Mouse (Mus musculus): ENCODE measurements around the gene Dnpep. TPM values are rescaled to one million over a fixed set of nuclear protein-coding genes. Genes with fewer than 3 reads are reported as not detected.

Gene Dnpep
- total RNA-seq, 2 experiments from 2014 or later: 49.1 to 50.0 TPM

DNA sequence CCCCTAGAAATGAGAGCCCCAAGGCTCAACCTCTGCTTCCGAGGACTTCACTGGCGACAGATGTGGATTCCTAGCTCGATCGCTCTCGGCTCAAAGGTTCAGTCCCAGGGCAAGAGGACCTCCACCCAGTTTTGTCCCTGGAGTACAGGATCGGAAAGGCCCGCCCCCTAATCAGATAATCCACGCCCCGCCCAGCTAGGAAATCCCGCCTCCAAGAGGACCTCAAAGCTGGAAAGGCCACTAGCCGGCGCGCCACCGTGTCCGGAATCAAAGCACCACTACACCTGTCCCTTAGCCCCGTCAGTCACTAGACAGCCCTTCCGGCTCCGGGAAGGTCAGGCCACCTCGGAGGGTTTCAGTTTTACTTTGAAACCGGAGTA is 939 bp downstream of the Dnpep start:
- Histone ChIP-seq H3K27ac (peak overlapping the region; percentile 92), H3K4me3 (peak overlapping the region; percentile 98)
- TF ChIP-seq CTCF (conservative IDR thresholded peaks at IDR 0.05): 0 out of 2 replicates have a peak, but pooled peaks have one; percentile 23
- peak; percentile 70 to 80 for DNase-seq (ENCODE audit: low spot score in 2 of 2)

DNA sequence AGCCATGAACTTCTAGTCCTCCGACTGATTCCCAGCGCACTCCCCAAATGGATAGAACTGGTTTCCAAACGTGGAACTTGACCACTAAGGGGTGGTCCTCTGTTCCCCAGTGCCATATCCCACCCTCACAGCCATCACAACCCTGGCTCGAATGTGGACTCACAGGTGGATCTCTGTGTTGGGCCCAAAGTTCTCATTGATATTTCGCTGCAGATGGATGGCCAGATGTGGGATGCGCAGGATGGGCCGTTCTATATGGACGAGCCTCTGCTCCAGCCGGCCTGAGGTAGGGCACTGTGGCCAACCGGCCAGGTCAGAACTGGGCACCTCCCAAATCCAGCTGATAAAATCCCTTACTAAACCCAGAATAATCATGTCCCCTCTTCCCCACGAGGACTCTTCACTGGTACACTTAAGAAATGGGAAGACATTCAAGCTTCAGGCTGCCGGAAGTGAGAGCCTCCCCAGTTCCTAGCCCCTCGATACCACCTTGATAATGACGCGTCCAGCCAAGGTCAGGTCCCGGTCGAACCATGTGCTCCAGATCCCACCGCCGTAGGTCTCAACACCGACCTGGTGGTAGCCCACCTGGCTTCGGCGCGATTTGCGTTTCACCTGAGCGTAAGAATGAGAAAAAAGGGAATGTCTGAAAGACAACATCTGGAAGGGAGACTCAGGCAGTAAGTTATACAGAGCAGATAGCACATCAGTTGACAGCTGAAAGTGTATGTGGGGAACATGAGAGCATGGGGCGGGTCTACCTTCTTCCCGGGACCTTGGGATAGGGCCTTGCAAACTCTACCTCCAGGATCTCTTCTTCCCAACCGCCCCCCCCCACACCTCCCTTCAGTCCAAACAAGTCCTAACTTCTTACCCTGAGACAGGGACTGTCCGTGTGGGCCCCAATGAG is 2.1 kb downstream of the Dnpep start:
- DNase-seq (ENCODE audit: low spot score in 2 of 2): no peak
- H3K27ac ChIP-seq: no peak overlapping the region
- H3K4me3 ChIP-seq: no peak overlapping the region; the same call in 1 of the 2 replicates
- TF ChIP-seq CTCF (conservative IDR thresholded peaks at IDR 0.05): no peak

DNA sequence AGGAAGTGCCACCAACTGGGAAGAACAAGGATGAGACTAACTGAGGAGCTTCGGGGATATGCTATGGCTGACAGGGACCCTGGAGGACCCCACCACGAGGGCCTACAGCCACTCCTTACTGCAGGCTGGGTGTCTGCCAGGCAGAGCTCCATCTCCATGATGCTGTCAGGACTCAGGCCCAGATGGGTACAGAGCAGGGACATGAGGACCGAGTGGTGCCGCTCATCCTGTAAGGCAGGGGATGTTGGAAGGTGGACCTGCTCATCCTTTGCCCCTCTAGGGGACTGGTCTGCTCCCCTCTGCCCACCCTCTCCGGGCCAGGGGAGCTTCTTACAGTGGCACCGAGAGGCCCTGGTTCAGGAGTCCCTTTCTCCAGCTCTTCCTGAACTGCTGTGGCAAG is 2.8 kb downstream of the Dnpep start:
- TF ChIP-seq CTCF (conservative IDR thresholded peaks at IDR 0.05): no peak
- H3K4me3 ChIP-seq: no peak overlapping the region
- no peak overlapping the region for H3K27ac ChIP-seq
- no peak for DNase-seq (ENCODE audit: low spot score in 2 of 2)

DNA sequence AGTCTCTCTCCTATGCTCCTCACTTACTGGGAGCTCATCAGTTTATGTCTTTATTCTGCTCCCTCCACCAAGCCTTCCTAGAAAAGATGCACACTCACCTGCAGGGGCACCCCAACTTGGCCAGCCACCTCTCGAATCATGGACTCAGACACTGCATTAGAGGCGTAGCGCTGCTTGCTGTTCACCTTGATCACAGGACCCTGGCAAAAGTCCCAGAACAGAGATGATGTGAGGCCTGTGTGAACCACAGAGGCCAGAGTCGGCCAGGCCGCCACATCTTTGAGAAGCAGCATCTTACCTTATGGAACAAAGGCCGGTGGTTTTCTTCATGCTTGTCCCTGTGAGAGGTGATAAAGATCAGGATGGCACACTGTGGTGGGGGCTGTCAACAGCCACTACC is 6.1 kb downstream of the Dnpep start:
- no peak for TF ChIP-seq CTCF (conservative IDR thresholded peaks at IDR 0.05)
- H3K4me3 ChIP-seq: no peak overlapping the region
- DNase-seq (ENCODE audit: low spot score in 2 of 2): no peak
- H3K27ac ChIP-seq: no peak overlapping the region

DNA sequence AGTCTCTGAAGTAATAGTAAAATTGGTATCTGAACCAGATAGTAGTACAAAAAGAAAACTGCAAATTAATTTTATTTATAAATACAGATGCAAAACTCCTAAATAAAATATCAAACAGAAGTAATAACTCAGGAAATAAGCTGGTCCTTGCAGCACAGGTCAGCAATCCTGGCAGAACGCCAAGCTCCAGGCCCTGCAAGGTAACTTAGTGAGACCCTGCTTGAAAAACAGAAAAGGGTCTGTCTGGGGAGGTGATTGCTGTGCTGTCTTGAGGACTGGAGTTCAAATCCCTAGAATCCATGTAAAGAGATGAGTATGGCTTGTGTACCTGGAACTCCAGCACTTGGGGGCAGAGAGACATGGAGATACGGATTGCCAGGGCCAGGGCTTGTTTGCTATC is 13.1 kb downstream of the Dnpep start:
- Histone ChIP-seq H3K4me3 (no peak overlapping the region), H3K27ac (no peak overlapping the region)
- TF ChIP-seq CTCF (conservative IDR thresholded peaks at IDR 0.05): no peak
- DNase-seq (ENCODE audit: low spot score in 2 of 2): no peak

DNA sequence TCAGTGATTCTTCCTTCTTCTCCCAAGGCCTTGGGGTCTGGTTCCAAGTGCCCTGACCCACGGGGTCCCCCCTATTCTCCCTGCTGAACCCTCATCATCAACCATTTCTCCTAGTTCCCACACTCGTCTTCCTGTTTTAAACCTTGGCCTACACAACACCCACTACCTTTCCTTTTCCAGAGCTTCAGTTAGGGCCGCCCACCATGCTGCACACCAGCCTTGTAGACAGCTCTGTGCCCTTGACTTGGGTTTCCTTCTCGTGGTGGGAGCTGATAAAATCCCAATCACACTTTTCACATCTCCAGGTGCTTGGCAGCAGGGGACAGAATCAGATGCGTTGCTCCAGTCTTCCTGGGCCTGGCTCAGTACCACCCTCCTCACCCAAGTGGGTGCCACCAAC is 23.5 kb downstream of the Dnpep start:
- DNase-seq (ENCODE audit: low spot score in 2 of 2): no peak
- no peak for TF ChIP-seq CTCF (conservative IDR thresholded peaks at IDR 0.05)
- Histone ChIP-seq H3K27ac (no peak overlapping the region), H3K4me3 (no peak overlapping the region)

DNA sequence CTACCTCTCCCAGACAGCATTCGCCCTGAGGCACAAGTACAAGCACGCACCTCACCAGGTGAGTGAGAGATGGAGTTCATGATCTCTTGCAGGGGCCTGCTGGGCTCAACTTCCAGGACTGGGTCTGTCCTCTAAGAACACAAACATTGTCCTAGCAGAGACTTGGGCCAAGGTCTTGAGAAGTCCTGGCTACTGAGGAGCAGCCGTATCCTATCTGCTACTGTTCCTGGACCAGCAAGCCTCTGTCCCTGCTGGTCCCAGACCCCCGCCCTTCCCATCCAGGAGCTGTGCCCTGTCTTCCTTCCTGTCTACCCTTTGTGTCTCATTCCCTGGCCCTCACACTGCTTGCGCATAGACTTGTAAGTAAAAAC is 24.5 kb downstream of the Dnpep start:
- Histone ChIP-seq H3K4me3 (no peak overlapping the region), H3K27ac (no peak overlapping the region)
- DNase-seq (ENCODE audit: low spot score in 2 of 2): no peak
- no peak for TF ChIP-seq CTCF (conservative IDR thresholded peaks at IDR 0.05)

DNA sequence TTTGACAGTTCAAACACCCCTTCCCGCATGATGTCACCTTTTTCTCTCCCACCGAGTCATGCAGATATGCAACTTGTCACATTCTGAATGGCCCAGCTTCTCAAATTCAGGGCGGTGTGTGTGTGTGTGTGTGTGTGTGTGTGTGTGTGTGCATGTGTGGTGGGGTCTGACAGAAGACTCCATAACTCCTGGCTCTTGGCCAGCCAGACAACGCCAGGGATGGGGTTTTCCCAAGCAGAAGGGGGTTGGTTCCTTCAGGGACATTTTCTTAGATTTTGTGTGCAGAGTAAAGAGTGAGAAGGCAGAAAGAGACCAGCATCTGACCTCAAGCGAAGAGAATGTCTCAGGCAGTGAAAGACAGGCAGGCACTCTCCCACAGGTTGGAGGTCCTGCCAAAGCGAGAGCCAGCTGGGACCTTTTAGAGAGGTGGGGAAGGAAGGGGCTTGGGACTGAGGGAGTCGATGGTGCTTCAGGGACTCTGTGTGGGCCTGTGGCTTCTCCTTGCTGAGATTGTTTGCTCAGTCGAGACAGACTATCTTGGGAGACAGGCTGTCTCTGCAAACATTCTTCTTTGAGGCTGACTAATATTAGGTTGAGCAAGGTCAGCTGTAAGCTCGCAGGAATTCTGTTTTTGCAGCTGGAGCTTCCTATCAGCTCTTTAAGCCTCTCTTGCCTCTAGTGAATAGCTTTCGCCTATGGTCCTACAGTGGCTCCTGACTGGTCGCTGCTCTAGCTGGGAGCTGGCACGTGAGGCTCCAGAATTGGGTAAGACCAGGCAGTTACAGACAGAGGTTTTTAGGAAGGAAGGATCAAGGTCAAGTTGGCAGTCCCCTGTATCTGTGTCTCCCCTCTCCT is 25.1 kb downstream of the Dnpep start:
- TF ChIP-seq CTCF (conservative IDR thresholded peaks at IDR 0.05): no peak
- H3K4me3 ChIP-seq: no peak overlapping the region
- no peak for DNase-seq (ENCODE audit: low spot score in 2 of 2)
- no peak overlapping the region for H3K27ac ChIP-seq

DNA sequence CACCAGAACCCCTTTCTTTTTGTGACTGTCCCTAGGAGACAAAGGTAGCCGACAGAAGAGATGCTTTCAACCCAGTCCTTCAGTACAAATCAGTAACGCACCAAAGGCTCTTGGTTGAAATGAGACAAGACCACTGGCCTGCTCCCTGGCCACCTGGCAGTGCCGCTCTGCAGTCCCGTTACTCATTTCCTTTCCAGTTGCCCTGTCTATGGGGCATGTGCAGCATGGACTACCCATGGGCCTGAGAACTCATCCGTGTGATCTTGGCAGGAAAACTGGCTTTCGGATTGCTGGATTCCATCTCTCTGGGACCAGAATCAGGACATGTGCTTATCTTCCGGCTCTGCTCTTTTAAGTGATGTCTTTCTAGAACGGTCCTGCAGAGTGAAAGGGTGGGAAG is 26.5 kb downstream of the Dnpep start:
- Histone ChIP-seq H3K27ac (no peak overlapping the region), H3K4me3 (no peak overlapping the region)
- no peak for DNase-seq (ENCODE audit: low spot score in 2 of 2)
- no peak for TF ChIP-seq CTCF (conservative IDR thresholded peaks at IDR 0.05)

DNA sequence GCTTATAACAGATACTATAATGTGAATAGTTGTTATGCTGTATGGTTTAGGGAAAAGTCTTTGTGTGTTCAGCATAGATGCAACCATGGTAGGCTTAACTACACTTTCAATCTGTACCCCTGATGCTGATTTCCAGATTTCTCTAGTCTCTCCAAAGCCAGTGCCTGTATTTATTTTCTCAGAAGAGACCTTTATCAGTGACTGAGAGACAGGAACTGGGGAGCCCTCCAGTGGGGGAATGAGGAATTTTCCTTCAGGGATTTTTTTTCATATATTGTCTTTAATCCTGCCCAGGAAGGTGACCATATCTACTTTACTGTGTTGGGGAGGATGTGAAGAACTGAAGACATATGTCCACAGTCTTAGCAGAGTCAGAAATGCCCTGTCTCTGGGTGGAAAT is 27.2 kb downstream of the Dnpep start:
- peak; percentile 76 for DNase-seq (ENCODE audit: low spot score in 2 of 2)
- Histone ChIP-seq H3K27ac (peak overlapping the region; percentile 91), H3K4me3 (no peak overlapping the region)
- TF ChIP-seq CTCF (conservative IDR thresholded peaks at IDR 0.05): peak; percentile 85

DNA sequence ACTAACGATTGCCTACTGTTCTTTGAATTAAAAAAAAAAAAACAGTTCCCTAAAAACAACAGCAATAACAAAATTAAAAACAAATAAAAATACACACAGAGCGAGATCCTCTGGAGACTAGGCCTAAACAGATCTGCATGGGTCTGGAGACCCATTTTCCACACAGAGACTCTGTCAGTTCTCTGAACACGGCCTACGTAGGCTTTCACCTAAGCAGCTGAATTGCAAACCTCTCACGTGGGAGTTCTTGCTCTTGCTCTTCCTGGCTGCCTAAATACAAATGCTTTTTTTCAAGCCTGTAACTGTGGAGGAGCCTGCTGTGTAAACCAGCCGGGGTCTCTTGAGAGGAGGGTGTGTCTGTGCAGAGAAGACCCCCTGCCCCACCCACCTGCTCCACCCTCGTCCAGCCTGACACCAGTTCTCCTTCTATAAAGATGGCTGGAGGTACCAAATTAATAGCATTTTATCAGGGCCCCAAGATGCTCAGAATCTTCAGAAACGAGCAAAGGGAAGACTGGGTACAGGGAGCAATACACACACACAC is 27.8 kb downstream of the Dnpep start:
- TF ChIP-seq CTCF (conservative IDR thresholded peaks at IDR 0.05): no peak
- DNase-seq (ENCODE audit: low spot score in 2 of 2): no peak
- Histone ChIP-seq H3K4me3 (no peak overlapping the region), H3K27ac (peak overlapping the region; percentile 91)

DNA sequence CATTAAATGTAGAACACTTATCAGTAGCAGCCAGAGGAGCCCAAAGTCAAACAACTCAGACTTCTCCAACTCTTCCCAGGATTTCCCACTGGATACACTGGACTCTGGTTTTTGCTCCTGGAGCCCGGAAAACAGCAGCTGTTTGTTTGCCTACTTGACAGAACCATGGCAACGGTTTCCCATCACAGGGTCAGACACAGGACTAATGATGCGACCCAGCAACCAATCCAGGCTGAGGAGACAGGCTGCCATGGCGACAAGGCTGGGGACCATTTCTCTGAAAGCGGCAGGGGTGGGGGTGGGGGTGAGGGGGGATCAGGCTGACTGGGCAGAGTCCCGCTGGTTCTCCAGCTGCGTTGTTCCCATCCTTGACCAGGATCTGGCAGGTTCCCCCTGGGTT is 28.4 kb downstream of the Dnpep start:
- TF ChIP-seq CTCF (conservative IDR thresholded peaks at IDR 0.05): no peak
- H3K4me3 ChIP-seq: no peak overlapping the region
- DNase-seq (ENCODE audit: low spot score in 2 of 2): peak; percentile 32 to 57
- peak overlapping the region; percentile 91 for H3K27ac ChIP-seq

DNA sequence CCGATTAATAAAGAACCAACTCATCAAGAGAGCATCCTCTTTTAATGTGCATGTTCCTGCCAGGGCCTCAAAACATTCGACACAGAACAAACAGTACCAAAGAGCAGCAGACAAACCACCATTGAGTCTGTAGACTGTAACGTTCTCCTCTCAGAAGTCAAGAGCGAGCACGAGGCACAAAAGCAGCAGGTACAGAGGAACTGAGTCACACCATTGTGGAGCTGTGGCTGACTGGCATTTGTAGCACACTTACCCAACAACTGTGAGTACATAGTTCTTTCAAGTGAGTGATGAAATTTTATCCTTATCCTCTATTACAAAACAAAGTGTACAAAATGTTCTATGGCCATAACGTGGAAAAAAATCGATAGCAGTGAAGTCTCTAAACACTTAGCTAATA is 32.9 kb downstream of the Dnpep start:
- Histone ChIP-seq H3K4me3 (no peak overlapping the region), H3K27ac (no peak overlapping the region)
- no peak for TF ChIP-seq CTCF (conservative IDR thresholded peaks at IDR 0.05)
- no peak for DNase-seq (ENCODE audit: low spot score in 2 of 2)
